9 mouse cellular contexts compared by ENCODE assay signal in genomic region chr6:24047014-24047770, GRCm38 (mm10).
DNase-seq lines count a peak whose midpoint lies in the region.
"Had no signal": no experiment of that assay in that cellular context is flagged by ENCODE, and none has a peak within 500 bp of the region (broad histone marks: within the 10 kb centered on the region; RNA-seq: fewer than 3 reads in every experiment).

No protein-coding gene starts in this region.

- peak; percentile 4 to 6 for DNase-seq in heart, adult 9 months (ENCODE audit: low spot score in 2 of 2)
- no peak for DNase-seq in heart, adult 11 months
- DNase-seq in NIH3T3 (ENCODE audit: low read depth): peak; percentile 15
- DNase-seq in forelimb bud, embryonic 11.5 days (ENCODE audit: low read depth, low spot score): peak; percentile 2
- peak; percentile 3 to 42 for DNase-seq in lung, adult 18-20 months
- DNase-seq in right cerebral cortex, postnatal 36 days (ENCODE audit: low spot score in 2 of 2): no peak
- no peak for DNase-seq in spleen, postnatal 36 days (ENCODE audit: low spot score in 2 of 2)
- DNase-seq in left cerebral cortex, postnatal 4 days: no peak
- DNase-seq: cerebellum, postnatal 36 days had no signal

- intact Hi-C loops in left cerebral cortex, postnatal 4 days (cut with DNase I): no loop called here

Comparison
In these comparisons a context has a peak if more than half of its experiments do, and no peak if none do; other contexts are left out.
1. DNase-seq: peak in heart, adult 9 months (2 of 2), NIH3T3 (single experiment), forelimb bud, embryonic 11.5 days (single experiment) and lung, adult 18-20 months (2 of 2); none in heart, adult 11 months (single experiment), right cerebral cortex, postnatal 36 days (0 of 2), spleen, postnatal 36 days (0 of 2) and left cerebral cortex, postnatal 4 days (single experiment).